Mouse (Mus musculus) naive thymus-derived CD4-positive, alpha-beta T cell, adult 2 months (primary cell): ENCODE measurements at regions not wholly inside any gene's neighbourhood (a gene's known extent, or its start where the extent isn't known, plus 50 kb on each side); places are given as distances from the start of the nearest gene placed in this dataset.

Experiments used
- DNase-seq: peaks from one replicate; pipeline ENCODE4 v3.0.0-alpha.2; 2011; ENCODE audit warnings: low read depth

DNA sequence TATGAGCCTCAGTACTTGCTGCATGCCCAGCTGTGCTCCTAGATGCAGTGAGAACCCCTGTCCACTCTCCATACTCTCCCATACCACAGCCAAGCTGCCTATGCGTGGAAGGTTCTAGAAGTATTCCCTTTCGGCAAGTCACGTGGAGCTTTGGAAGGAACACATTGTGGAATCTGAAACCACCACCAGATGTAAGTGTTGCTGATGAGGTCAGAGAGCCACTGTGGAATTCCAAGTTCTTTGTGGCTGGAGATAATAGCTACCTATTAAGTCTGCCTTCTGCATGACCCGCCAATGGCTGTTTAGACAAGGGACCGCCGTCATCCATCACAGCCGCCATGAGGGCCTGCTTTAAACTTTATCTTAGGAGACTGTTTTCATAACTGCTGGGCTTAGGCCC lies 84.7 kb upstream of the Errfi1 start:
- DNase-seq: no peak

DNA sequence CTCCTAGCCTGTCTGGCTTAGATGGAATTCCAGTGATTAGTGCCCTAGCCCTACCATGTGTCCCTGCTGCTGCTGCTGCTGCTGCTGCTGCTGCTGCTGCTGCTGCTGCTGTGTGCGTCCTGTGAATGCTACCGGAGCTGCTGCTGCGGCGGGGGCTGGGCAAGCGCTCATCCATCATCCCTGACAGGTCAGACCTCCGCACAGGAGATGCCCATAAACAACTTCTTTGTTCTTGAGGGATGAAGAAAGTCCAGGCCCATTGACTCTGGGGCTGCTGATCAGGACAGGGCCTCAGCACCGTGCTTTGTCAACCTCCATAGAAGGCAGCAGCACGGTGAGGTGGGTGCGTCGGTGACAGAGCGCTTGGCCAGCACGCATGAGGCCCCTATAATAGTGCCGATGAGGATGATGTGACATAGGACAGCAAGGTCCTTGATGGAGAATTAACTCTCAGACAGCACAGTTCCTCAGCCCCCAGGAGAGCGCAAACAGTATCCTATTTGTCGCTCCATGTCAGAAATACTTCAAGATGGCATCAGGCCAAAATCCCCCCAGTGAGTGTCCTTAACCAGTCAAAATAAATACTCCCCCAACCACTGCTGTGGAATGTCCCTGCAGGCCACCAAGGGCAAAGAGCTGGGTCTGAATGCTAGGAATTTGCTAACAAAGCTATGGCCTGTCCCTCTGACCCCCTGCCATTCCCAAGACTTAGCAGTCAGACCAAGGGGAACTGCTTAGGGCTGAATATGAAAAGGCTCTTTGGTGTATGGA lies 95.1 kb upstream of the Errfi1 start:
- DNase-seq: no peak

GRCm38 (mm10) chr4:150757815-150758426 lies 95.8 kb upstream of the Errfi1 start:
- no peak for DNase-seq

DNA sequence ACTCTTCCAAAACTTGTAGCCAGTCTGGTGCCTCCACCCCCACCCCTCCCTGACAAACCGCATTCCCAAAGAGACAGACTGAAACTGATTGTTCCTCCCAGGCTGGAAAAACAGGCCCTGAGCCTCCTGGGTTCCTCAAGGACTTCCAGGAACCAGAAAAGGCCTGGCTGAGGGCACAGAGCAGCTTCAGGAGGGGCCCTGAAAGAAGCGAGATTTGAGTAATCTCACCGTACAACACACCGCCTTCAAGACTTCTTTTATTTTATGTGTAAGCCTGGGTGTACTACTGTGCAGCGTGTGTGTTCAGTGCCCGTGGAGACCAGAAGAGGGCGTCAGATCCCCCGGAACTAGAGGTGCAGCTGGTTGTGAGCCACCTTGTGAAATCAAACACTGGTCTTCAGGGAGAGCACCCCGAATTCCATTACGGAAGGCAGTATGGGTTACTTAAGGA lies 96.4 kb upstream of the Errfi1 start:
- no peak for DNase-seq

- DNase-seq: no peak
Measured at GRCm38 (mm10) chr4:150755446-150755845, 98.3 kb upstream of the Errfi1 start.

GRCm38 (mm10) chr4:150752151-150752550 lies 100.2 kb upstream of the Slc45a1 start:
- no peak for DNase-seq

DNA sequence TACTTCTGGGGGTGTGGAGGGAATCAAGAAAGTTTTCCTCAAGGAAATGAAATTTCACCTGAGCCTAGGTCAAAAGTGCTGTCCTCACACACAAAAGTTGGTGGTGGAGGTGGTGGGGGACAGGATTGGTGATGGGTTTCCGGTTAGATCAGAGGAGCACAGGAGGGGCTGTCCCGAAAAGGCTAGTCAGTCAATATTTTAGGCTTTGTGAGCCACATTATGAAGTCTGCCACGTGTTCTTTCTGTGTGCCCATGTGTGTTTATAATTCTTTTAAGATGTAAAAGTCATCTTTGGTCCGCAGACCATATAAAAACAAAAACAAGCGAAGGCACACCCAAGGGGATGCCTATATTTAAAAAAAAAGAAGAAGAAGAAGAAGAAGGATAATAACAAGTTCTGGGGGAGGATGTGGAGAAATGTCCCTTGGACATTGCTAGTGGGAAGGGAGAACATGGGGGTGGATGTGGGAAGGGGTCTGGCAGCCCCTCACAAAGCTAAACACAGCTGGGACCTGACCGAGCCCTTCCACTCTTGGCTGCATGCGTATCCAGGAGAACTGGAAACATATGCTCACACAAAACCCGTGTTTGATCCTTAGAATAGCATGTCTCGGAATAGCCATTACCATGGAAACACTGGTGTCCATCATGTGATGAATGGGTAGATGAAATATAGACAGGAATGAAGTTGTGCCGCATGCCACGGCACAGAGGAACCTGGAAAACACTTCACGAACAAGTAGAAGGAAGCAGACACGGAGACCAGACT lies 98.7 kb upstream of the Slc45a1 start:
- no peak for DNase-seq

DNA sequence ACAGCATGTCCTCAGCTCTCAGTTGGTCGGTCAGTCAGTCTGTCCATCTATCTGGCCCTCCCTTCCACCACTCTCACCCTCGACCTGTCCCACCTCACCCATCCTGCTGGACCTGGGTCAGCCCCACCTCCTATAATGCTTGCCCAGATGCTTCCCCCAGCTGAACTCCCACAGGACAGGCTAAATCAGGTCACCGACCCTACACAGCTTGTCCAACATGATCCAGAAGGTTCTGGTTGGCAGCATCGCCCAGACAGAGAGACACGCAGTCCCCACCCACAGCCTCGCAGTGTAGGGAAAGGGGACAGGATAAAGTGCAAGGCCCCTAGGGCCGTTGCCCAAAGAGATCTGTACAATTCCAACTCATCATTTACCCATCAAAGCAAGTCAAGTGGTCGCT lies 97.1 kb upstream of the Slc45a1 start:
- no peak for DNase-seq

DNA sequence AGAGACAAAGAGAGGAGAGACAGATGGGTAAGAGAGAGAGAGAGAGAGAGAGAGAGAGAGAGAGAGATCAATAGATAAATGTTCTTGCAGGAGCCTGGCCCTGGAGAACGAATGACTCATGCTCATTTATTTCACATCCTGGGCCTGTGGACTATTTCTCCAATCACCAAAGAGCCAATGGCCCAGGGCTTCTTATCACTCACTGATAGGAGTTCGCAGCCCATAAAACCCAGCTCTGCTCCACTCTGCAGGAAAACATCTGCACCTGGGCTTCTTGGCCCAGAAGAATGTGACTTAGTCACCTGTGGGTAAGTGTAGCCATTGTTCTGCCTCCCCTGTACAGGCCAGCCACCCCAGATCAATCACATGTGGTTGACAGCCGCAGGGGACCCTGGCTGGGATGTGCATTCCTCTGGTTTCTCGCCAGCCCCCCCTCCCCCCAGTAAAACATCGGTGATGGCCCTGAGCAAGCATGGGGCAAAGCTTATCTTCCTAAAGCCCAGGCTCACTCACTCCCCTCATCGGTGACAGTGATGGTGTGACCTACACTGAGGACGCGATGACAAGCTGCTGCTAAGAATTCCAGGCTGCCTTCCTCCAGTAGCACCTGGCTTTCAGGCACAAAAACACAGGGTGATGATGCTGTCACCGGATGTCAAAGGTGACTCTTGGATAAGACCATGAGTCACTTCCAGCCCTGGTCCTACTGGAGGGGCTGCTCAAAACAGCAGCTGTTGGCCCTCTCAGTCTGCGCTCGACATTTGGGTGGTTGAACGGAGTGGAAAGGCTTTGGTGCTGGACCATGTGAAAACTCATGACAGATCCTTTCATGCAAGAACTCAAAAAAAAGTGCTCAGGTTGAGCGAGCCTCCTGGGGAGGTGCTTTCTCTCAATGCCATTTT lies 96.4 kb upstream of the Slc45a1 start:
- no peak for DNase-seq

- DNase-seq: no peak
Measured at GRCm38 (mm10) chr4:150746430-150746923, 94.5 kb upstream of the Slc45a1 start.

DNA sequence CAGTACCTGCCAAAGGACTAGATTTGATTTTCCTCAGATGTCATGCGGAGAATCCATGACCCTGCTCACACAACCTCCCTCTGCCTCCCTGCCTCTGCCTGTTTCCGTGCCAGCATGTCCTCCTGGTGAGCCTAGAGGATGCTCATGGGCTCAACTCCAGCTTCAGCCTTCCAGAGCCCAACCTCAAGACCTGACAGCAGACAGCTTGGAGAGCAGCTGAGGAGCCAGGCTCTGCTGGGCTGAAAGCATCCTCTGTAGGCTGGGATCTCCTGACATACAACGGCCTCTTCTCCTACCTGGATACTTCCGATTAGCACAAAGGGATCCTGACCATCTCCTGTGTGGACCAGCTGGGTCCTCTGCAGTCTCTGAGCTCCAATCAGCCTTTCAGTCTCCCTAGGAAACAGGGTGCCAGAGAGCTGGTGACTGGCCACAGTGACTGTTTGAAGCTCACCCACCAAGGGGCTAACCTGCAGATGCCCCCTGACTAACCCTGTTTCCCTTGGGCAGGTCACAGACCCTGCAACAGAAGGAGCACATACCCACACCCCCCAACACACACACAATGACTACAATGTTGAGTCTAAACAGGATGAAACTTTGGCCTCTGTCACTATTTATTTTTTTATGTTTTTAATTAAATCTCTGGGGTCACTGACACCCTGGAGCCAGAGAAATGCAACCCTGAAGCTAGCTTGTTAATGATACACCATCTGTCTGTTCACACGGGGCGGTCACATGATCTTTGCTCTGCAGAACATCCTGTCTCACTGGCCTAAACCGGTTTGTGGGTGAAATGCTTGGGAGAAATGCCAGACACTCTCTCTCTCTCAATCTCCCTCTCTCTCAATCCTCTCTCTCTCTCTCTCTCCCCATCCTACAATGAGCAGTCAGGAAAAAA lies 93.8 kb upstream of the Slc45a1 start:
- peak; percentile 64 for DNase-seq

DNA sequence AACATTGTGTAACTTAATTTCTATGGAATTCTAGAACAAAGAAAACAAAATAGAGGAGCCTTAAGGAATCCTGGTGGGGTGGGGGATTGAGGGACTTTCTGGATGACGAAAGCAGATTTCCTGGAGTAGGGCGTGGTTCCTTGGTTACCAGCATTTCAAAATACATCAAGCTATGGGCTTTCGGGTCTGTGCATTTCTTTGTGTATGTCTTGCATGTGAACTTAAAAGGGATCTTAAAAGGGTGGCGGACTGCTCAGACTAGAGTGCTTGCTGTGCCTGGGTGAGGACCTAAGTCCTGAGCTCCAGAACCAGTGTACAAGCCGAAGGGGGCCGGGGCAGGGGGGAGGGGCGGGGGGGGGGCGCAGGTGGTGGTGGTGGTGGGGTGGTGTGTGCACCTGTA lies 91.5 kb upstream of the Slc45a1 start:
- peak; percentile 43 for DNase-seq

DNA sequence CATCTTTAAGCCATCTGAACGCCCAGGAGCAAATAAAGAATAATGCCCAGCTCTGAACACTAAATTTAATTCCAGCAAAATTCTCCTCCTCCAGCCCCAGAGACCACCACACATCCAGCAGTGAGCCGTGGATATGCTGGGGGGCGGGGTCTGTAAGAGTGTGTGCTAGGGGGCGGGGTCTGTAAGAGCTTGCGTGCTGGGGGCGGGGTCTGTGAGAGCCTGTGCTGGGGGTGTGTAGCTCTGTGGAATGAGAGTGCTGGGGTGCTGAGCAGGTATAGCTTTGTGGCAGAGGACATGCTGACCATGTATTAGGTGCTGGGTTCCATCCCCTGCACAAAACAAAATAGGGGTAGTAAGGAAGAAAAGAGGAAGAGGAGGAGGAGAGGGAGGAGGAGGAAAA lies 91.1 kb upstream of the Slc45a1 start:
- DNase-seq: peak; percentile 47

DNA sequence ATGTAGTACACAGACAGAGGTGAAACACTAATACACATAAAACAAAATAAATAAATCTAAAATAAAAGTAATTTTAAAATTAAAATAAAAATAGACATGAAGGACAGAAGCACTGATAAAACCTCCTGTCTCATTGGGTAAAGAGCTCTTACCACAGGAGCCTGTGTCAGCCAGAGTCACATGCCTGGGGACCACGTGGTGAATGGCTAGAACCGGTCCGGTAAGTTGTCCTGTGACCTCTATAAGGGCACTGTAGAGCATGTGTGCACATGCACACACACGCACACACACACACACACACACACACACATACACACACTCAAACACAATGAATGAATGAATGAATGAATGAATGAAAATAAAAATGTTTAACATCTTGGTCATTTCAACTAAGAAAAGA lies 89.8 kb upstream of the Slc45a1 start:
- DNase-seq: no peak

DNA sequence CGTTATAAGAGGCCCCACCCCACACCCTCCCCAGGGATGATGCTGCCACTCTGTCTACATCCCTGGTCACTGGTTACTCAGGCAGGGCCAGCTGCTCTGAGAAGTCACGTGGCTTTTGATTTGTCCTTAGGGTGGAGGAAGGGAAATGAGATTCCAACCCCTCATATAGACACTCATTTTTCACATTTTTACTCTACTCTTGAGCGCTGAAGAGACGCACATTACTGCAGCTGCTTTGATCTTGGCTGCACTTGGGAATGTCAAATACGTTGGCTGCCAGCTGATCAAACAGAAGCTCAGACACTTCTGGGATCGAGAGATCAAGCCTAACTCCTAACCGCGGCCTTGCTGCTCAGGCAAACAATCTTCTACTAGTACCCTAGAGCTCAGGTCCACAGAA lies 88.2 kb upstream of the Slc45a1 start:
- no peak for DNase-seq

- no peak for DNase-seq
Measured at GRCm38 (mm10) chr4:150738736-150739135, 86.8 kb upstream of the Slc45a1 start.

- no peak for DNase-seq
Measured at GRCm38 (mm10) chr4:150730061-150730812, 78.3 kb upstream of the Slc45a1 start.

- no peak for DNase-seq
Measured at GRCm38 (mm10) chr4:150726539-150726938, 74.6 kb upstream of the Slc45a1 start.

DNA sequence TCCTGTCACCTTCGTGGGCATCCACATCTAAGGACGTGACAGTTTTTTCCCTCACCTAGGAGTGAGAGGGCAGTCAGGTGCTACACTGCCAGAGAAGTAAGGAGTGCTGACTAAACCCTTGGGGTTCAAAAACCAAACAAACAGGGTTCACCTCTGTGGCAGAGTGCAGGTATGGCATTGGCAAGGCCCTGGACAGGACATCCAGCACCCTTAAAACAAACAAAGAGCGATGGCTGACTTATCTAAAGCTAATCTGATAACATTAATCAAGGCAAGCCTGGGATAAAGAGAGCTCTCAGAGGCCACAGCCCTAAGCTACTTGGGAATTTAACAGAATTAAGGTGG lies 74.1 kb upstream of the Slc45a1 start:
- no peak for DNase-seq
